Mouse (Mus musculus) MEL (cell line): ENCODE measurements at regions not wholly inside any gene's neighbourhood (a gene's known extent, or its start where the extent isn't known, plus 50 kb on each side); places are given as distances from the start of the nearest gene placed in this dataset.

Experiments
- CHD2 ChIP-seq: IDR thresholded peaks from 2 replicates; pipeline ENCODE4 v1.6.1; 2011; ENCODE audit warnings: low read length, improper control_type of control experiment
- CTCF ChIP-seq, 3 experiments: IDR thresholded peaks in 2 of 3; conservative IDR thresholded peaks in 1 of 3; 2 replicates each; pipeline ENCODE4 v1.5.1; 2011 to 2012; ENCODE audit warnings: low read length in 3 of 3, low read depth in 2 of 3, mild to moderate bottlenecking in 2 of 3, improper control_type of control experiment in 1 of 3, inconsistent platforms in 1 of 3, mixed read lengths in 1 of 3, moderate library complexity in 1 of 3; ENCODE audit not compliant: control insufficient read depth in 1 of 3, insufficient read depth in 1 of 3, poor library complexity in 1 of 3, severe bottlenecking in 1 of 3
- EP300 ChIP-seq, 2 experiments: IDR thresholded peaks; 2 replicates each; pipeline ENCODE4 v1.6.1; 2011; ENCODE audit warnings: improper control_type of control experiment in 2 of 2, low read length in 2 of 2, low read depth in 1 of 2, mild to moderate bottlenecking in 1 of 2
- GABPA ChIP-seq: IDR thresholded peaks from 2 replicates; pipeline ENCODE4 v1.6.1; 2012; ENCODE audit warnings: low read depth, mild to moderate bottlenecking, inconsistent platforms, low read length, improper control_type of control experiment, moderate library complexity
- GATA1 ChIP-seq: IDR thresholded peaks from 2 replicates; pipeline ENCODE4 v1.6.1; 2011; ENCODE audit warnings: low read depth, low read length, improper control_type of control experiment
- HCFC1 ChIP-seq: IDR thresholded peaks from 2 replicates; pipeline ENCODE4 v1.6.1; 2012; ENCODE audit warnings: low read depth, mild to moderate bottlenecking, inconsistent platforms, low read length, improper control_type of control experiment, moderate library complexity
- MAFK ChIP-seq: IDR thresholded peaks from 2 replicates; pipeline ENCODE4 v1.6.1; 2011; ENCODE audit warnings: low read depth, mild to moderate bottlenecking, low read length, improper control_type of control experiment, borderline replicate concordance
- POLR2A ChIP-seq, 2 experiments: IDR thresholded peaks; 2 replicates each; pipeline ENCODE4 v1.6.1; 2011 to 2012; ENCODE audit warnings: low read length in 2 of 2, mild to moderate bottlenecking in 2 of 2, control low read depth in 1 of 2, improper control_type of control experiment in 1 of 2, low read depth in 1 of 2, moderate library complexity in 1 of 2; ENCODE audit not compliant: control insufficient read depth in 1 of 2, insufficient read depth in 1 of 2, poor library complexity in 1 of 2
- RAD21 ChIP-seq: IDR thresholded peaks from 2 replicates; pipeline ENCODE4 v1.6.1; 2011; ENCODE audit warnings: mild to moderate bottlenecking, low read depth, low read length, improper control_type of control experiment
- TAL1 ChIP-seq: IDR thresholded peaks from 2 replicates; pipeline ENCODE4 v1.6.1; 2012; ENCODE audit warnings: mild to moderate bottlenecking, inconsistent platforms, low read length, moderate library complexity, mixed read lengths
- USF2 ChIP-seq, 2 experiments: IDR thresholded peaks; 2 replicates each; pipeline ENCODE4 v1.6.1; 2011 to 2012; ENCODE audit warnings: improper control_type of control experiment in 2 of 2, low read length in 2 of 2, borderline replicate concordance in 1 of 2, inconsistent platforms in 1 of 2, low read depth in 1 of 2, mild to moderate bottlenecking in 1 of 2; ENCODE audit not compliant: insufficient read depth in 1 of 2
- ZKSCAN1 ChIP-seq: IDR thresholded peaks from 2 replicates; pipeline ENCODE4 v1.6.1; 2012; ENCODE audit warnings: low read depth, mild to moderate bottlenecking, inconsistent platforms, low read length, improper control_type of control experiment, moderate library complexity

GRCm38 (mm10) chr5:120049063-120049781 lies 67.0 kb upstream of the Rbm19 start:
- no peak for TF ChIP-seq TAL1
- no peak for TF ChIP-seq CTCF (IDR thresholded peaks at IDR 0.05 in 2 of 3, conservative IDR thresholded peaks at IDR 0.05 in 1 of 3; ENCODE audit: control insufficient read depth in 1 of 3, insufficient read depth in 1 of 3, low read depth in 2 of 3, low read length in 3 of 3, poor library complexity in 1 of 3, severe bottlenecking in 1 of 3)
- TF ChIP-seq USF2 (IDR thresholded peaks at IDR 0.05; ENCODE audit: borderline replicate concordance in 1 of 2, insufficient read depth in 1 of 2, low read depth in 1 of 2, low read length in 2 of 2): no peak
- TF ChIP-seq GABPA: no peak
- no peak for TF ChIP-seq GATA1
- no peak for TF ChIP-seq ZKSCAN1
- TF ChIP-seq RAD21: no peak
- no peak for TF ChIP-seq EP300 (IDR thresholded peaks at IDR 0.05; ENCODE audit: low read depth in 1 of 2, low read length in 2 of 2)
- TF ChIP-seq CHD2: no peak
- no peak for TF ChIP-seq POLR2A (IDR thresholded peaks at IDR 0.05; ENCODE audit: control insufficient read depth in 1 of 2, insufficient read depth in 1 of 2, low read depth in 1 of 2, low read length in 2 of 2, poor library complexity in 1 of 2)
- TF ChIP-seq HCFC1: no peak
- no peak for TF ChIP-seq MAFK
